Mouse (Mus musculus) kidney, postnatal 4 days (tissue): ENCODE data around the gene Pusl1.

Experiments
- DNase-seq, 2 experiments: peaks; one replicate each; pipeline ENCODE4 v3.0.0; 2021; ENCODE audit warnings: mixed read lengths in 2 of 2

Pusl1 gene

DNA sequence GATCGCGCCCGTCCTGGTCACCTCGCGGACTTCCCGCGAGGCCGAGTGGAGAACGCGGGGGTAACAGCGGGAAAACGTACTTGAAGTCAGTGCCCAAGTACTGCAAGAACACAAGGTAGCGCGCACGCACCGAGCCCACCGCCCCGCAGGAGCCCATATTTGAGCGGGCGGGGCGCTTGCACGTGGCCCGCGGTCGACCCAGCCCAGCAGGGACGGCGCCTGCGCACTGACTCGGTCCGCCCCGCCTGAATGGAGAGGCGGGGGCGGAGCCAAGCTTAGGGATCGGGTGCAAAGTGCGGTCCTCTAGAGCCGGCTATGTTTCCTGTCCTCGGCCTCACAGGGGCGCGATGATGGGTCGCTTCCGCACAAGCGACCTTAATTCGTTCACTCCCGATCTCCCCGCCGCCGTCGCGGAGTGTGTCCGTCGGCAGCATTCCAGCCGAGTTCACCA, at the start of gene Pusl1, which contains the start of gene Acap3:
Gene Pusl1 (minus strand): TSS at position 231 of the 451 bp plus-strand sequence.
Gene Acap3 (plus strand): TSS at position 272 of the 451 bp plus-strand sequence.
- peak; percentile 99 for DNase-seq

DNA sequence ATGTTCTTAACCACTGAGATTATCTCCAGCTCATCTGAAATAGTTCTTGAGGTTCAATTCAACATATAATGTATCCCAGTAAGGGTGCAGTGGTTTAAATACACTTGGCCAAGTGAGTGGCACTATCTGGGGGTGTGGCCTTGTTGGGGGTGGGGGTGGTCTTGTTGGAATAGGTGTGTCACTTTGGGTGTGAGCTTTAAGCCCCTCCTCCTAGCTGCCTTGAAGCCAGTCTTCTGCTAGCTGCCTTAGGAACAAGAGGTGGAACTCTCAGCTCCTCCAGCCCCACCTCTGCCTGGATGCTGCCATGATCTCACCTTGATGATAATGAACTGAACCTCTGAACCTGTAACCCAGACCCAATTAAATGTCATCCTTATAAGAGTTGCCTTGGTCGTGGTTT, 40.5 kb upstream of the Pusl1 start:
- no peak for DNase-seq

GRCm38 (mm10) chr4:155908751-155909150, 17.2 kb upstream of the Pusl1 start:
- DNase-seq, result peak in 1 of 2 experiments; percentile 0

- peak in 1 of 2 experiments; percentile 1 for DNase-seq
Observed at GRCm38 (mm10) chr4:155908281-155908680, 16.7 kb upstream of the Pusl1 start.

DNA sequence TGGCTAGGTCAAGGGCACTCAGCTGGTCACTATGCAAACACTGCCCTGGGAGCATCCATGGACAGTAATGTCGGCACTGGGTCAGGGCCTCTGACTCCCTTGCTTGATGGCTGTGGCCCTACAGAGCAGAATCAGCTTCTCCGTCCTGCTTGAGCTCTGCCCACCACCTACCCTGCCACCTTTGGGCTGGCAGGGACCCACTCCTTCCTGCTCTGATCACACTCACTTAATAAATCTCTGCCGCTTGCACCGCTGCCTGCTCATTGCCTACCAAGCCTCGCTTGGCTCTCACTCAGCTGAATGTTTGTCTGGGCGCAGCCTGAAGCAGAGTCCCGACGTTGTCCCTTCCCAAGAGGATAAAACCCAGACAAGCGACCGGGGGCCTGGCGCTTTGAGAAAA, 15.4 kb upstream of the Pusl1 start:
- peak in 1 of 2 experiments; percentile 1 for DNase-seq

DNA sequence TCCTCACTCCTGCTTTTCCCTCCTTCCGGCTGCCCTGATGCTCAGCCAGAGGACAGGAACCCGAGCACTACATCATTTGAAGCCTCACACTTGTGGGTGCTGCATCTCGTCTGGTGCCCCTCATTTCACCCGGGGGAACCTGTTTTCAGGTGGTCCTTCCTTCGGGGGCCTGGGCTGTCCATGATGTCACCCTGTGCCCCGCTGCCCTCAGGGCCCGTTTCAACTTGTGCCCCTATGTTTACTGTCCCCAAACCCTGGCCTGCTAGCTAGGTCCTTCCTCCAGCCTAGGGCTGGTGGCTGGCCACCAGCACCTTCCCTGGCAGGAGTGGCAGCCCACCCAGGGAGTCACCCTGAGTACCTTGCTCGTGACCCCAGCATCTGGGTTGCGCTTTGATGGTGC, 14.5 kb upstream of the Pusl1 start:
- peak in 1 of 2 experiments; percentile 1 for DNase-seq

DNA sequence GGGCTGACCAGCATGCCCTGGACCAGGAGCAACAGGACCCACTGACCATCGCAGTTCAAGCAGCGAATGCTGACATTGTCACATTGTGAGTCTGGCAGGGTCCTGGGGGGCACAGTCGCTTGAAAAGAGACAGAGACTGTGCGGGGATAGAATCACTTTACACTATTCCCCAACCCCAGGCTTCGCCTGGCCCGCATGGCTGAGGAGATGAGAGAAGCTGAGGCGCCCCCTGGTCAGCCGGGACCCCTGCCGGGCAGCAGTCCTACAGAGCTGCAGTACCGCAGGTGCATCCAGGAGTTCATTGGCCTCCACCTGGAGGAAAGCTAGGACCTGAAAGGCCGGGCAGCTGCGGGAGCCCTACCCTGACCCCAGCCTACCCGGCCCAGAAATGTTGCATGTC, 14.1 kb upstream of the Pusl1 start:
- DNase-seq, result no peak

- peak; percentile 49 to 60 for DNase-seq
Observed at GRCm38 (mm10) chr4:155904318-155905102, 12.9 kb upstream of the Pusl1 start.

- peak in 1 of 2 experiments; percentile 0 for DNase-seq
Observed at GRCm38 (mm10) chr4:155903246-155903645, 11.7 kb upstream of the Pusl1 start.

DNA sequence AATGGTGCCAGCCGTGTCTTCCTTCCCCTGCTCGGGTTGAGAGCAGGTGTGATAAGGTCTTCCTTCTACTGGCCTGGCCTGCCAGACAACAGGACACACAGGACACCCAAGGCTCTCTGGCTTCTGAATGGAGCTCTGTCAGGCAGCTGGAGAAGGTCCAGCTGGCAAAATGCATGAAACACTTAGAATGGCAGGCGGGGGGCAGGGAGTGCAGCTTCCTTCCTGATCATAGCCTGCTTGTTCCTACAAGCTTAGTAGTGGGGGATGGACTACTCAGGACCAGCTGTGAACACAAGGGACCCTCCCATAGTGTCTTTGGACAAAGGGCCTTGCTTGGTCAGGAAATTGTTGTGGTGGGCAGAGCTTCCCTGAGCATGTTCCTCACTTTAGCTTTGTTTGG, 9.6 kb upstream of the Pusl1 start:
- DNase-seq, result peak; percentile 59 to 69

- DNase-seq, result no peak
Observed at GRCm38 (mm10) chr4:155899355-155899754, 7.8 kb upstream of the Pusl1 start.

- DNase-seq, result no peak
Observed at GRCm38 (mm10) chr4:155898318-155898717, 6.7 kb upstream of the Pusl1 start.

DNA sequence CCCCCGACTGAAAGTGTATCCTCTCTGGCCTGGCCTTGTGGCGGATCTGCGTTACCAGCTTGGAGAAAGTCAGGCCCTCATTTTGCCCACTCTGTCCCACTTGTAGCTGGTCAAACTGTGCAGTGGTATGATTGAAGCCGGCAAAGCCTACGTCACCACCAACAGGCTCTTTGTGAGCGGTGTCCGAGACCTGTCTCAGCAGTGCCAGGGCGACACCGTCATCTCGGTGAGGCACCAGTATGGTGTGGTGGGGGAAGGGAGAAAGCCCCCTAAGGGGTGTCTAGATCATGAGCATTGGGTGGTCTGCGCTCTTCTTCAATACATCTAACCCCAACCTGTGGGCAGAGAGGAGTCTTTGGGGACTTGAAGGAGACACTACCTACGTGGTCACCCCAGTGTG, 4.9 kb upstream of the Pusl1 start:
- peak in 1 of 2 experiments; percentile 1 for DNase-seq

DNA sequence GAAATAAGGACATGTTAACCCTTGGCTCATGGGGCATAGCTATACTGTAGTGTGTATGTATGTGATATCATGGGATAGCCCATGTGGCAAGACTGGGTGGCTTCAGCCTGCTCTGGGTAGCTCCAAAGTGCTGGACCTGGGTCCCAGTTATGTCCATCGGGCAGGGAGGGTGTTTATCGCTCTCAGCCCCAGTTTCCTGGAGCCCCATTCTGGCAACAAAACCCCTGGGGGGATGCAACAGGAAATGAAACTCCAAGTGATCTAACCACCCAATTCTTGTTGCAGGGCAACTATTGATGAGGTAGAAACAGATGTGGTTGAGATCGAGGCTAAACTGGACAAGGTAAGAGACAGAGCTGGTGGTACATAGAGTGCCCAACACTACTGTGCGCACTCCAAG, 4.2 kb upstream of the Pusl1 start:
- peak in 1 of 2 experiments; percentile 0 for DNase-seq

DNA sequence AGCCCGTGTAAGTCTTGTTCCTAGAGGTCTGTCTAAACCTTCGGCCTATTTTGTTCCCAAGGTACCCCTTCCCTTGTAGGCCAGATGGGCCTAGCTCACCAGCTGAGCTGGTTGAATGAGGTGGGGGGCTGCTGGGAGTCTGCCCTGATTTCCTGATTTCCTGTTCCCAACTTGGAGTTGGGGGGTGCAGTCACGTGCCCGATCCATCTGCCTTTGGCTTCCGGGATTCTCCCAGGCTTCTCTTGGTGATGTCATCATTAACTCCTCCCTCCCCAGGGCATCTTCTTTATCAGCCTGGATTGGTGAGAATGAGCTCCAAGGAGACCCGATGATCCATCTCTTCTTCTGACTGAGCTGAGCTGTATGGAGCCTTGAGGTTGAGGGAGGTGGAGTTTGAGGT, 3.6 kb upstream of the Pusl1 start:
- DNase-seq, result peak; percentile 65 to 78

- peak; percentile 60 to 73 for DNase-seq
Observed at GRCm38 (mm10) chr4:155894311-155894881, 2.8 kb upstream of the Pusl1 start.

GRCm38 (mm10) chr4:155893212-155893690, 1.7 kb upstream of the Pusl1 start:
- peak in 1 of 2 experiments; percentile 1 for DNase-seq

- DNase-seq, result peak; percentile 54 to 71
Observed at GRCm38 (mm10) chr4:155892438-155893211, 1.0 kb upstream of the Pusl1 start.

- DNase-seq, result peak; percentile 89 to 94
Observed at GRCm38 (mm10) chr4:155892017-155892416, 436 bp upstream of the Pusl1 start.

DNA sequence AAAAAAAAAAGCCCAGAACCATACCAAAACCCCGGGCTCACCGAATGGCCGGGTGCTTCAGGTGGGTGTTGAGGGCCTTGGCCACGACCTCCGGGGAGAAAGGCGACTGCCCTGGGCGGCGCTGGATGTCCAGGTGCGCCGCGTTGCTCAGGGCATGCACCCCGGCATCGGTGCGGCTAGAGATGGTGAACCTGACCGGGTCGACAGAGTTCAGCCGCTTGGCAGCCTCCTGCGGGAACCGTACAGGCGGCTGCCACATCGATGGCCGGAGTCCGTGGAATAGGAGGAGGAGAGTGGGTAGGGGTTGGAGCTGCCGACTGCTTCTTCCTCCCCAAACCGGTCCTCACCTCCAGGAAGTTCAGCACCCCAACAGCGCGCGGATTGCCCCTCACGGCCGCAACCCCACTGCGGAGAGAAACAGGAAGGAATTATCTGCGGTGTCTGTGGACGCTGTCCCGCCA, 540 bp downstream of the Pusl1 start:
- DNase-seq, result no peak

- DNase-seq, result no peak
Observed at GRCm38 (mm10) chr4:155889316-155889715, 2.3 kb downstream of the Pusl1 start.

DNA sequence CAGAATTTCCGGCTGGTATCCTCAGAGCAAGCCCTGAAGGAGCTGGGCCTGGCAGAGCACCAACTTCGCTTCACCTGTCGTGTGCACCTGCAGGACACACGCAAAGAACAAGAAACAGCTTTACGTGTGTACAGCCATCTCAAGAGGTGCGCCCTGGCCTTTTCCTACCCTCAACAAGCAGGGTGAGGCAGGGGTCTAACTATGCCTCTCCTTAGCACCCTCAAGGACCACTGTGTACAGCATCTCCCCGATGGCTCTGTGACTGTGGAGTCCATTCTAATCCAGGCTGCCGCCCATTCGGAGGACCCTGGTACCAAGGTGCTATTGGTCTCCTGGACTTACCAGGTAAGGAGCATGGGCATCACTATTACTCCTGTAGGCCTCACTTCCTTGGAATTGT, 3.4 kb downstream of the Pusl1 start:
- no peak for DNase-seq

- no peak for DNase-seq
Observed at GRCm38 (mm10) chr4:155887674-155888073, 3.9 kb downstream of the Pusl1 start.
